8 mouse cellular contexts compared by ENCODE assay signal in the genomic region with DNA sequence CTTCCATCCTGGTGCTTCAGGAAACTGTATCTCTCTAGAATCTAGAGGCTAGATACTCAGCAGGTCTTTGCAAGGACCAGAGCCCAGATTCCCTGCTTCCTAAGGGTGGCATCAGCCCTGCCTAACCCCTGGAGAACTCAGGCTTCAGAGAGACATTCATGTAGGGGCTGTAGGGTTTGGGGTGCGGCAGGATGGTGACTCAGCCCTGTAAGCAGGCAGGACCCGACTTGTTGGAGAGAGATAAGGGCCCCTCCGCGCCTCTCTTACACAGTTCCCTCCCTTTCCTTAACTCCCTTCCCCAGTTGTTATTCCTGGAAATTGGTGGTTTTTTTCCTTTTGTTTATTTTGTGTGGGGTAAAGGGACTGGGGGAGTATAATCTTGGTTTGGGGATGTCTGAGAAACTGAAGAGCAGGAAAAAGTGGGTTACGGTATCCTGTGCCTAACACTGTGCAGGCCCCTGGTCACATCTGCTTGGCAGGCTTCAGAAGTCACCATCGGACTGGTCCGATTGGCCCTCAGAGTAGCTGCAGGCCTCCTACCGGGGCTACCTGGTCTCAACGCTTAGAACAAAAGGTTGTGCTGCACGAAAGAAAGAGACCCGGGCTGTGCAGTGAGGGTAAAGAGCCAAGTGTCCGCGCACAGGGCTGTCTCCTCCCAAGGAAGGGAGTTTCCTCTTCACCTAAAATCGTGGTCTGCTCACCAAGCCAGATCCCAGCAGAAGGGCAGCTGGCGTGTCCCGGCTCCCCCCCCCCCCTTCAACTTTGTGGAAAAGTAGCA. TPM values are rescaled to one million over a fixed set of nuclear protein-coding genes. Genes with fewer than 3 reads are reported as not detected.
A peak's percentile ranks its signal among the peaks of the same experiment; 100 is the strongest.
DNase-seq lines count a peak whose midpoint lies in the region; ATAC-seq and TF ChIP-seq lines count a peak whose summit lies in the region.

No protein-coding gene starts in this region.

- H3K4me3 ChIP-seq in ES-Bruce4 (ENCODE audit: low read depth, low read length) = no peak overlapping the region
- no peak overlapping the region for H3K4me3 ChIP-seq in bone marrow, adult 2 months (replicated peaks; ENCODE audit: control insufficient read depth, low read depth, low read length)

- ATAC-seq in hematopoietic stem cell, adult 5-6 weeks (replicated peaks in 1 of 2; ENCODE audit: insufficient read depth in 1 of 2, low FRiP score in 2 of 2, low TSS enrichment in 1 of 2, low read depth in 1 of 2, poor library complexity in 2 of 2, severe bottlenecking in 2 of 2) = peak; percentile 19 to 37; a peak in 2 of 4 replicates
- peak; percentile 64 for ATAC-seq in megakaryocyte-erythroid progenitor cell, adult 5-6 weeks (replicated peaks; ENCODE audit: low FRiP score, low TSS enrichment, poor library complexity, severe bottlenecking)

- H3K9ac ChIP-seq in ES-Bruce4 (ENCODE audit: low read depth, poor library complexity, severe bottlenecking) = peak overlapping the region; percentile 2; the same call in 1 of the 2 replicates

- H3K36me3 ChIP-seq in ES-Bruce4 (ENCODE audit: control insufficient read depth, insufficient read depth, low read length, poor library complexity, severe bottlenecking) = no peaks in the 10 kb centered on the region

- peaks cover 7% of the 10 kb centered on the region; the same call in 1 of the 2 replicates for H3K9me3 ChIP-seq in ES-Bruce4 (replicated peaks; ENCODE audit: control insufficient read depth, insufficient read depth, low read length, poor library complexity, severe bottlenecking)

- no peak for TF ChIP-seq EP300 in ES-Bruce4 (IDR thresholded peaks at IDR 0.05; ENCODE audit: insufficient read depth, low read depth, low read length)

- 7% methylated on average over 16 of the region's 16 CpGs for WGBS in bone marrow, adult 2 months

- TF ChIP-seq CTCF in ES-Bruce4 (IDR thresholded peaks at IDR 0.05; ENCODE audit: low read depth, low read length) = no peak
- TF ChIP-seq CTCF in bone marrow, adult 2 months (IDR thresholded peaks at IDR 0.05; ENCODE audit: control insufficient read depth, insufficient read depth, low read length) = no peak

- DNase-seq in adrenal gland, adult 8-10 months = no peak
- DNase-seq in layer of hippocampus, adult 9-10 months (ENCODE audit: low spot score) = no peak
- DNase-seq in cerebellum, postnatal 36 days = no peak
- no peak for DNase-seq in thymus, postnatal 25 days

- H3K27ac ChIP-seq in ES-Bruce4 (ENCODE audit: insufficient read depth, low read length) = no peak overlapping the region
- H3K27ac ChIP-seq in bone marrow, adult 2 months (ENCODE audit: control insufficient read depth, insufficient read depth, low read depth, low read length, poor library complexity) = peak overlapping the region; percentile 77

- peaks cover 2% of the 10 kb centered on the region for H3K4me1 ChIP-seq in ES-Bruce4 (ENCODE audit: control insufficient read depth, insufficient read depth, low read length)
- H3K4me1 ChIP-seq in bone marrow, adult 2 months (ENCODE audit: control insufficient read depth, insufficient read depth, low read length) = peaks cover 4% of the 10 kb centered on the region; the same call in 1 of the 2 replicates

- no peak for TF ChIP-seq POLR2A in ES-Bruce4 (IDR thresholded peaks at IDR 0.05; ENCODE audit: insufficient read depth, low read length)
- no peak for TF ChIP-seq POLR2A in bone marrow, adult 2 months (IDR thresholded peaks at IDR 0.05; ENCODE audit: borderline replicate concordance, control insufficient read depth, low read depth, low read length)

- peaks cover 5% of the 10 kb centered on the region; the same call in 1 of the 2 replicates for H3K27me3 ChIP-seq in ES-Bruce4 (ENCODE audit: control insufficient read depth, insufficient read depth, low read length, poor library complexity, severe bottlenecking)

RNA-seq across cellular contexts. Expression of a gene that starts 4.1 kb away (rescaled TPM):
- polyA plus RNA-seq in ES-Bruce4 (2011; ENCODE audit: insufficient read depth, insufficient read length, low read depth, missing spikeins) = 3.0 and 4.1 TPM in 2 replicates
- 4.1 and 6.2 TPM in 2 replicates for polyA plus RNA-seq in bone marrow, adult 2 months (2011; ENCODE audit: insufficient read depth, insufficient read length, low replicate concordance, missing spikeins)
- total RNA-seq in hematopoietic stem cell, adult 5-6 weeks (2017) = 0.19 TPM in 1 of 2 replicates, not detected in the other
- total RNA-seq in megakaryocyte-erythroid progenitor cell, adult 5-6 weeks (2014; fragmentation: Nextera tagmentation) = 2.2 TPM in 1 of 2 replicates, not detected in the other
- 0.66 TPM in 1 of 2 replicates, not detected in the other for total RNA-seq in megakaryocyte-erythroid progenitor cell, adult 5-6 weeks (2017)
- under 1 TPM in 1 of 4 experiments, not detected in 3; 0.35 TPM for total RNA-seq in adrenal gland, adult 8-10 months (2022)

RNA-seq across cellular contexts. Expression of a gene that starts 49.3 kb away (rescaled TPM):
- polyA plus RNA-seq in ES-Bruce4 (2011; ENCODE audit: insufficient read depth, insufficient read length, low read depth, missing spikeins) = 214 and 231 TPM in 2 replicates
- 18.7 and 43.2 TPM in 2 replicates for polyA plus RNA-seq in bone marrow, adult 2 months (2011; ENCODE audit: insufficient read depth, insufficient read length, low replicate concordance, missing spikeins)
- total RNA-seq in hematopoietic stem cell, adult 5-6 weeks (2017) = 80.7 and 101 TPM in 2 replicates
- 88.2 and 99.2 TPM in 2 replicates for total RNA-seq in megakaryocyte-erythroid progenitor cell, adult 5-6 weeks (2014; fragmentation: Nextera tagmentation)
- 137 and 156 TPM in 2 replicates for total RNA-seq in megakaryocyte-erythroid progenitor cell, adult 5-6 weeks (2017)
- total RNA-seq in adrenal gland, adult 8-10 months (2022) = 10 to 100 TPM; 70.3 to 98.8 (median 78.4) TPM

RNA-seq across cellular contexts. Expression of a gene that starts 49.4 kb away (rescaled TPM):
- 77.8 and 83.9 TPM in 2 replicates for polyA plus RNA-seq in ES-Bruce4 (2011; ENCODE audit: insufficient read depth, insufficient read length, low read depth, missing spikeins)
- polyA plus RNA-seq in bone marrow, adult 2 months (2011; ENCODE audit: insufficient read depth, insufficient read length, low replicate concordance, missing spikeins) = 50.6 and 79.5 TPM in 2 replicates
- 33.5 and 61.6 TPM in 2 replicates for total RNA-seq in hematopoietic stem cell, adult 5-6 weeks (2017)
- total RNA-seq in megakaryocyte-erythroid progenitor cell, adult 5-6 weeks (2014; fragmentation: Nextera tagmentation) = 53.3 and 74.5 TPM in 2 replicates
- total RNA-seq in megakaryocyte-erythroid progenitor cell, adult 5-6 weeks (2017) = 15.3 and 27.9 TPM in 2 replicates
- total RNA-seq in adrenal gland, adult 8-10 months (2022) = 100 to 1,000 TPM in 1 of 4 experiments, 10 to 100 TPM in 3; 70.1 to 102 (median 92.1) TPM
